Mouse (Mus musculus) bone marrow macrophage, adult 2 months (primary cell): ENCODE results near the gene Zswim4.

ENCODE experiments used
- CTCF ChIP-seq: IDR thresholded peaks from 2 replicates; pipeline ENCODE4 v1.5.1; 2012; ENCODE audit warnings: low read depth, mild to moderate bottlenecking, low read length, moderate library complexity
- POLR2A ChIP-seq: IDR thresholded peaks from 2 replicates; pipeline ENCODE4 v1.6.1; 2012; ENCODE audit warnings: mild to moderate bottlenecking, low read depth, low read length, borderline replicate concordance

DNA sequence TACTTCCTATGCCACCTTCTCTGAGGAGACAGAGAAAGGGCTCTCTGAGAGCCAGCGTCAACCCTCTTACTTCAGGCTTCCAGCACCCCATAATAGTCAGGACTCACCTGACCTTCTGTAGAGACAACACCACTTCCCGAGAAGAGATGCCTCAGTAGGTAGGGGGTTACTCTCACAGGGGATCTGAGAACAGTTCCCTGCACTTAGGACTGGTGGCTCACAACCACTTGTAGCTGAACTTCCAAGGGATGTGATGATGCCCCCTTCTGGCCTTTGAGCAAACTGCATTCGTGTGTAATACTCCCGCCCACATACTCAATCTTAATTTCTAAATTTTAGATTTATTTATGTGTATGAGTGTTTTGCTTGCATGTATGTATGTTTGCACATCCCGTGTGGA, 43.3 kb downstream of the Zswim4 start:
- TF ChIP-seq CTCF, result peak; percentile 57; the same call in 1 of the 2 replicates
- TF ChIP-seq POLR2A, result no peak
